Mouse (Mus musculus): ENCODE data around the gene Olfr870. TPM values are rescaled to one million over a fixed set of nuclear protein-coding genes. Genes with fewer than 3 reads are reported as not detected.
"Not testable (repeated sequence)": the region's sequence is repeated elsewhere in the genome, so short reads cannot be mapped to it uniquely, and the experiment has no call there.

Gene Olfr870
- total RNA-seq (2014; fragmentation: Nextera tagmentation) (not detected in 2 replicates), total RNA-seq (2017) (not detected in 2 replicates)

DNA sequence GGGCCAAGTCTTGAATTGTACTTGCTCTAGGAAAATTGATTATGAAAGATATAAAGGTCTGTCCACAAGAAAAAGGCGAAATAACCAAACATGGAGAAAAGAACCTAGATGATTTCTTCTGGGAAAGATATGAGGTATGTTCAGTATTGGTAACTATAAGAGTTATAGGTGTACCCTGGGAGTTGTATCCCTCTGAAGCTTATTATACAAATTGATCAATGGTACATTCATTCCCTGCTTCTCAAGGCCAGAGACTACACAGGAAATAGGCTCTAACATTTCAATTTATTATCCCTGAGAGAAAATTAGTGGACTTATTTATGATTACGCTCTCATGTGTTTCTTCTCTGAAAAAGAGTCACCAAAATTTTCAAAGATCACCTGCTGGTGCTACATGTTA lies at the start of gene Olfr870:
TSS of gene Olfr870 (minus strand) at position 101 of the 400 bp plus-strand sequence.
- no peak for ATAC-seq (replicated peaks; ENCODE audit: poor library complexity, severe bottlenecking)

DNA sequence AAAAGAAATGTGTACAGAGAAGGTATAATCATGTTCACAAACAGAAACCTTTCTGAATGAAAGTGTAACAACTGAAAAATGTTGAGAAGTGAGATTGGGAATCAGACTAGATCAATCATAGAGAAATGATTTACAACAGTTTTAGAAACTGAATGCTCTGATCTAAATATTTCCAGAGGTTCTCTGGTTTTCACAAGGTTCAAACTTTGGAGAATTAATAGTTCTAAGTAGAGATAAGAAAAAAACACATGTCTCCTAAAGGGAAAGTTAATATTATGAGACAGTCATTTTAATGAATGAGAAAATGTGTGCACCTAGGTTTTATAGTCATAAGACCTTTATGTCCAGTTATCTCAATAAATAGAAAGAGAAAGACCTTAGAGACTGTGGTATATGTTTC lies 38.0 kb upstream of the Olfr870 start, which contains the start of gene Olfr871:
TSS of gene Olfr871 (plus strand) at position 301 of the 400 bp plus-strand sequence.
- no peak for ATAC-seq (replicated peaks; ENCODE audit: poor library complexity, severe bottlenecking)

DNA sequence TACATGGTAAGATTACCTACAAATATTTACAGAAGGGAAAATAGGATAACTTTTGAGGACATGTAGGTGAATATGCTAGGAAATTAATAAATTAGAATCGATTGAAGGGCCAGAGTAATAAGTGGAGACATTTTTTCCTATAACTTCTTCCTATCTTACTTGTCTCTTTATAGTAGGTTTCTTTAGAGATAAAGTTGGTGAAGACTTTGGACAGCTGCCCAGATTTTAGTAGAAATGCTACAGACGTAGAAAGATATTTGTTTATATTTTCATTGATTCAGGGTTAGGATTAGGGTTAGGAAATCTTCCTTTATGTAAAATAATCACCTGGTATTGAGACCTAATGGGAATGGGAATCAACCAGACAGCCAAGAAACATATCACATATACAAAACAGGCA lies 37.6 kb upstream of the Olfr870 start:
- no peak for ATAC-seq (replicated peaks; ENCODE audit: poor library complexity, severe bottlenecking)

DNA sequence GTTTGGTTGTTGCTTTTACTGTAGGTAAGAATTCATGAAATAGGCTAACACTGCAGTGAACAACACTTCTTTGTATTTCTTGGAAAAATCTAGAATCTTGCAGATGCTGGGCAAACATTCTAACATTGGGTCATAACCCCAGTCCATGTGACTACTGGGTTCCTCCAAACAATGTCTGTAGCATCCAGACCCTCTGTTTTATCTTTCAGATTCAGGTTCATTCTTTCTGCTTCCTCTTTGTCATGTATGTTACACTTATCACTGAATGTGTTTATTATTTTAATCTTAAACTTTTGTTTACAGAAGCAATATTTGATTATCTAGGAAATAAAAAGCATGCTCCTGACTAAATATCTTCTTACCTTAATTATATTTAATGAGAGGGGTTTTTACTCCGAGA lies 37.0 kb upstream of the Olfr870 start:
- no peak for ATAC-seq (replicated peaks; ENCODE audit: poor library complexity, severe bottlenecking)

DNA sequence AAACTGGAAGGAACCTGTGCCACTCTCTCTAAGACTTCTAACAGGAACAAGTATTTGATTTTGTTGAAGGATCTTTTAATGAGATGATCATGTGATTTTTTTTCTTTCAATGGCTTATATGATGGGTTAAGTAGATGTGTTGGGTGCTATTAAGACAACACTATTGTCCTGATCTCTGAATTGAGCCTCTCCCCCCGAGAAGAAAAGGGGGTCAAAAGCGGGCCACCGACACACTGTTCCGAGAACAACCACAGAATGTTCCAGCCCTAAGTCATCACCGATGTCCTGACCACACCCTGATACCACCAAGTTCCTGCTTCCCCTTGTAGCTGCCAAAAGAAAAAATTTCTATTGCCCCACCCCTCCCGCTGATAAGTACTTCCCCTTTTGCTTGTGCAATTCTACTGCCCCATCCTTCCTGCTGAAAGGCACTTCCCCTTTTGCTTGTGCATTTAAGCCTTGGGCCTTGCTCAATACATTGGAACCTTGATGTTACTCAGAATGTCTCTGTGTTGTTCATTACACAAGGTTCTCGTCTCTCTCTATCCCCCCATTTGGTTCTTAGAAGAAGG lies 29.6 kb upstream of the Olfr870 start:
- not testable (repeated sequence) for ATAC-seq (replicated peaks; ENCODE audit: poor library complexity, severe bottlenecking)

DNA sequence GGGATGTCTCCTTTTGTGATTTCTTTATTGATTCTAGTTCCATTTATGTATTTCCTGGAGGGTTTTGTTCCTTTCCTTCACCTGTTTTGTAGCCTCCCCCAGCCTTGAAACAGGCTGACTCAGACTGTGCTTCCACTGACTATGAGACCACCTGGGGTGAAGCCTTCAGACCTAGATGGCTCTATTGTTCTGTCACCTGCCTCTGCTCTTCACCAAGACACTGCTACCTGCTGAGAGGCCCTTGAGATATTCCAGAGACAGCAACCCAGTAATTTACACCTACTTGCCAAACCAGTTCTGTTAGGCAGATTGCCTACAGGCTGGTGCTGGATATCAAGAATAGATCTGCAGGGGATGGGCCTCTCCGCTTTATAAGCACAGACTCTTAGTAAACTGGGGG lies 28.3 kb upstream of the Olfr870 start:
- no peak for ATAC-seq (replicated peaks; ENCODE audit: poor library complexity, severe bottlenecking)

DNA sequence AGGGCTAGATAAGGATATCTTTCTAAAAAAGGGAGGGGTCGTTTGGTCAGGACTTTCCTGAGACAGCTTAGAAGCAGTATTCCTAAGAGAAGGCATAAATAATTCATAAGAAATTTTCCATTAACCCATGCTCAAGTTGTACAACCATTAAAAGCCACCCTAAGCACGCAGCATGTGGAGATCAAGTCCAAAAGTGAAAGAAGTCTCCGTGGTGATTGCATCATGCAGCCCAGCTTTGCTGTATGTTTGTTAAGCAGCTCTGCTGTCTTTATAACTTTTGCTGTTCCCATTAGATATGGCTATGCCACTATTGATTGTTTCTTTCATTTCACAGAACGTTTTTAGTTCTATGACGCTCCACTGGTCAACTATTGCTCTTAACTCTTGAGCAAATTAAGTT lies 5.6 kb upstream of the Olfr870 start:
- ATAC-seq (replicated peaks; ENCODE audit: poor library complexity, severe bottlenecking), result no peak

DNA sequence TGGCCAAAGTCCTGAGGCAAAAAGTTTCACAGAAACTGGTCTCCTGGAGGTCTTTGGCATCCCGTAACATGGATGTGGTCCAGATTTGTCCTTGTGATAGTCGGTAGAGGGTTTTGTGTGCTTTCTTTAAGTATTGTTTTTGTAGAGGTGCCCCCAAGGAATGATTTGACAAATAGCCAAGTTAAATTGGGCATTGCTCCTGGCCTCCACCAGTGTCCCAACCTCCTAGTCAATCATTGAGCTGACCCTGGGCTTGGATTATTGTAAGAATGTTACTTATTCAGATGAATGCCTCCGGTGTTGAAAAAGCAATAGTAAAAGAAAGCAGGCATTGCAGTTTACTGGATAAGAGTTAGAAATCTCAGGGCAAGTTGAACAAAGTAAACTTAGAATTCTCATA lies 24.2 kb downstream of the Olfr870 start:
- no peak for ATAC-seq (replicated peaks; ENCODE audit: poor library complexity, severe bottlenecking)

DNA sequence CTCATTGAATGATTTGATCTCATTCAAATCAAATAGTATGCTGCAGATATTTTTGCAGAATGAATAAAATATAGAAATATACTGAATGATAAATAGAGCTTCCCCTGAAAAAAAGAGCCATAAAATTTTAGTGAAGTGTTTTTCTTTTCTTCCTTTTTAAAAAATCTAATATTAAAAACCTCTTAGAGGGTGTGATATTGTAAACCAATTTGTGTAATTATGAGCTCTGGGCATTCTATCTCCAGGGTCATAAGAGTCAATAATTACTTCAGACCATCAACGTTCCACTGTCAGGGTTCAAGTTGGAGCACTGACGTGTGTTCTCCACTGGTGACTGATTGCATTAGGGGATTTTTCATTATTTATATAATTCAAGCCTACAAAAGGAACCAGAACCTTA lies 45.1 kb downstream of the Olfr870 start, which contains the start of gene Olfr869:
TSS of gene Olfr869 (plus strand) at position 301 of the 400 bp plus-strand sequence.
- no peak for ATAC-seq (replicated peaks; ENCODE audit: poor library complexity, severe bottlenecking)

Other genes with a start within 250 kb of the Olfr870 start
- gene Olfr866, start 146.0 kb downstream of the Olfr870 start, total RNA-seq (2014; fragmentation: Nextera tagmentation), result not detected in 2 replicates
- gene Olfr866, start 146.0 kb downstream of the Olfr870 start, total RNA-seq (2017), result not detected in 2 replicates
- gene Olfr867, start 116.5 kb downstream of the Olfr870 start, total RNA-seq (2014; fragmentation: Nextera tagmentation), result not detected in 2 replicates
- gene Olfr867, start 116.5 kb downstream of the Olfr870 start, total RNA-seq (2017), result not detected in 2 replicates
- not detected in 2 replicates for gene Olfr868, start 75.4 kb downstream of the Olfr870 start, total RNA-seq (2014; fragmentation: Nextera tagmentation)
- gene Olfr868, start 75.4 kb downstream of the Olfr870 start, total RNA-seq (2017), result not detected in 2 replicates
- not detected in 2 replicates for gene Olfr869, start 45.0 kb downstream of the Olfr870 start, total RNA-seq (2014; fragmentation: Nextera tagmentation)
- not detected in 2 replicates for gene Olfr869, start 45.0 kb downstream of the Olfr870 start, total RNA-seq (2017)
- not detected in 2 replicates for gene Olfr871, start 38.1 kb upstream of the Olfr870 start, total RNA-seq (2014; fragmentation: Nextera tagmentation)
- not detected in 2 replicates for gene Olfr871, start 38.1 kb upstream of the Olfr870 start, total RNA-seq (2017)
- gene Olfr872, start 63.1 kb upstream of the Olfr870 start, total RNA-seq (2014; fragmentation: Nextera tagmentation), result not detected in 2 replicates
- gene Olfr872, start 63.1 kb upstream of the Olfr870 start, total RNA-seq (2017), result not detected in 2 replicates
- gene Olfr39, start 108.3 kb upstream of the Olfr870 start, total RNA-seq (2014; fragmentation: Nextera tagmentation), result not detected in 2 replicates
- gene Olfr39, start 108.3 kb upstream of the Olfr870 start, total RNA-seq (2017), result not detected in 2 replicates
- gene Olfr873, start 124.5 kb upstream of the Olfr870 start, total RNA-seq (2014; fragmentation: Nextera tagmentation), result not detected in 2 replicates
- not detected in 2 replicates for gene Olfr873, start 124.5 kb upstream of the Olfr870 start, total RNA-seq (2017)
- gene Olfr18, start 162.0 kb upstream of the Olfr870 start, total RNA-seq (2014; fragmentation: Nextera tagmentation), result not detected in 2 replicates
- not detected in 2 replicates for gene Olfr18, start 162.0 kb upstream of the Olfr870 start, total RNA-seq (2017)
- 20.4 and 25.0 TPM in 2 replicates for gene Zfp560, start 211.1 kb upstream of the Olfr870 start, total RNA-seq (2014; fragmentation: Nextera tagmentation)
- 5.6 and 8.1 TPM in 2 replicates for gene Zfp560, start 211.1 kb upstream of the Olfr870 start, total RNA-seq (2017)

All from granulocyte monocyte progenitor cell, adult 5-6 weeks (primary cell).